Mouse (Mus musculus) embryonic fibroblast, embryonic 13.5 days (primary cell): ENCODE measurements at regions not wholly inside any gene's neighbourhood (a gene's known extent, or its start where the extent isn't known, plus 50 kb on each side); places are given as distances from the start of the nearest gene placed in this dataset.

Experiments
- CTCF ChIP-seq: IDR thresholded peaks from 2 replicates; pipeline ENCODE4 v1.5.1; 2011; ENCODE audit warnings: mild to moderate bottlenecking, control low read depth, low read length, moderate library complexity, borderline replicate concordance; ENCODE audit not compliant: insufficient read depth
- POLR2A ChIP-seq: IDR thresholded peaks from 2 replicates; pipeline ENCODE4 v1.6.1; 2011; ENCODE audit warnings: low read depth, mild to moderate bottlenecking, control low read depth, low read length, moderate library complexity

DNA sequence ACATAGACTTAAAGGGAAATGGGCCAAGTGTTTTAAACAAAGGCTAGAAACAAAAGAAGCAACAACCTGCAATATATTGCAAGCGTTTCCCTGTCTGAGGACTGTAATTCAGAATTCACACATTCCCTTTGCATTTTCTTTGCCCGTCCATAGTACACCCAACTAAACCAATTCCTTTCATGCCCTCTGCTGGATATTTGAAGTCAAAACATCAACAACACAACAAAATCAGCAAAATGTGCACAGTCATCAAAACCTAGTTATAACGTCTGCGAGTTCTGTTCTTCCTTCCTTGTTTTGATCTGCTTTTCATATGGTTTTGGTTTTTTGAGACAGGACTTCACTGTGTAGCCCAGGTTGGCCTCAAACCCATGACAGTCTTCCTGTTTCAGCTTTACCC, 67.7 kb upstream of the Daam1 start:
- TF ChIP-seq CTCF (no peak), POLR2A (no peak)
